Mouse (Mus musculus) CH12.LX (cell line): Measurements from ENCODE around the gene Saa4. TPM values are rescaled to one million over a fixed set of nuclear protein-coding genes. Genes with fewer than 3 reads are reported as not detected.

Experiments
- DNase-seq: peaks from one replicate; pipeline ENCODE4 v3.0.0-alpha.2; 2013; ENCODE audit errors: extremely low read depth
- H3K27ac ChIP-seq: 2 replicates; pipeline ENCODE4 v1.5.1; 2012; ENCODE audit warnings: low read depth, mild to moderate bottlenecking, control low read depth, moderate library complexity; ENCODE audit not compliant: insufficient read depth
- H3K27me3 ChIP-seq: replicated peaks from 2 replicates; pipeline ENCODE3; 2012; ENCODE audit warnings: inconsistent platforms
- H3K36me3 ChIP-seq, 2 experiments: replicated peaks in 1 of 2; 2 replicates each; pipeline versions ENCODE3 to v1.6.1; 2012; ENCODE audit warnings: inconsistent platforms in 1 of 2, low read length in 1 of 2, mild to moderate bottlenecking in 1 of 2, mixed read lengths in 1 of 2, moderate library complexity in 1 of 2; ENCODE audit not compliant: control insufficient read depth in 1 of 2, insufficient read depth in 1 of 2
- H3K4me1 ChIP-seq, 2 experiments: 2 replicates each; pipeline ENCODE4 v1.6.1; 2012; ENCODE audit warnings: inconsistent platforms in 1 of 2, moderate library complexity in 1 of 2; ENCODE audit not compliant: insufficient read depth in 2 of 2, control insufficient read depth in 1 of 2
- H3K4me2 ChIP-seq: 2 replicates; pipeline ENCODE4 v1.6.1; 2012; ENCODE audit warnings: low read depth, mild to moderate bottlenecking, control low read depth; ENCODE audit not compliant: poor library complexity, insufficient read depth, severe bottlenecking
- H3K4me3 ChIP-seq, 3 experiments: fragments of 150-350 bp in 1 of 3; sonication (generic) in 1 of 3; replicated peaks in 1 of 3; 2 replicates each; pipeline versions ENCODE3 to v1.5.1; 2011 to 2012; ENCODE audit warnings: low read depth in 2 of 3, low read length in 2 of 3, mild to moderate bottlenecking in 2 of 3, moderate library complexity in 2 of 3, control low read depth in 1 of 3, improper control_type of control experiment in 1 of 3, inconsistent platforms in 1 of 3, mixed read lengths in 1 of 3; ENCODE audit not compliant: poor library complexity in 1 of 3
- H3K79me2 ChIP-seq: replicated peaks from 2 replicates; pipeline ENCODE4 v1.6.1; 2012; ENCODE audit warnings: mild to moderate bottlenecking, moderate library complexity; ENCODE audit not compliant: control insufficient read depth, poor library complexity, insufficient read depth, severe bottlenecking; ENCODE audit errors: extremely low read depth
- H3K9ac ChIP-seq: 2 replicates; pipeline ENCODE4 v1.6.1; 2012; ENCODE audit warnings: low read depth, mild to moderate bottlenecking, control low read depth, moderate library complexity; ENCODE audit not compliant: insufficient read depth
- H3K9me3 ChIP-seq: replicated peaks from 2 replicates; pipeline ENCODE3; 2012; ENCODE audit warnings: low read length, inconsistent platforms, mixed read lengths
- ELF1 ChIP-seq: IDR thresholded peaks from 2 replicates; pipeline ENCODE4 v1.6.1; 2014; ENCODE audit warnings: low read depth, mild to moderate bottlenecking, inconsistent platforms, low read length, improper control_type of control experiment
- ETS1 ChIP-seq: conservative IDR thresholded peaks from 2 replicates; pipeline ENCODE4 v1.6.1; 2012; ENCODE audit warnings: low read depth, mild to moderate bottlenecking, inconsistent platforms, low read length, improper control_type of control experiment, moderate library complexity
- IRF4 ChIP-seq: IDR thresholded peaks from 2 replicates; pipeline ENCODE4 v1.6.1; 2014; ENCODE audit warnings: low read depth, mild to moderate bottlenecking, inconsistent platforms, low read length, improper control_type of control experiment
- TCF12 ChIP-seq: IDR thresholded peaks from 2 replicates; pipeline ENCODE4 v1.6.1; 2014; ENCODE audit warnings: low read depth, mild to moderate bottlenecking, inconsistent platforms, low read length, improper control_type of control experiment
- ZC3H11A ChIP-seq: IDR thresholded peaks from 2 replicates; pipeline ENCODE4 v1.6.1; 2012; ENCODE audit warnings: low read depth, mild to moderate bottlenecking, inconsistent platforms, low read length, improper control_type of control experiment
- dilution Hi-C: fragments of 300-500 bp; cut with MboI; formaldehyde crosslinking; loops from 2 replicates; pipeline ENCODE4 v1.14.3; 2020; ENCODE audit warnings: low sequenced_read_pairs; ENCODE audit not compliant: extremely low pct_unique_long_range_greater_than_20kb, extremely low pct_ligation_motif_present
- in situ Hi-C: fragments of 300-500 bp; cut with MboI; formaldehyde crosslinking; loops from 3 replicates; pipeline ENCODE4 v1.14.3; 2019; ENCODE audit warnings: low sequenced_read_pairs, low pct_ligation_motif_present, low pct_unique_long_range_greater_than_20kb, mixed read lengths
- polyA plus RNA-seq: library from polyadenylated mRNA; unstranded; fragments of >175 nt; gene quantifications from 2 replicates; pipeline ENCODE4 v1.2.1, GENCODE M21; 2012; ENCODE audit warnings: low read depth; ENCODE audit not compliant: insufficient read length
- total RNA-seq, 2 experiments: library from RNA; depleted of rRNA; stranded (reverse); fragments of 300-350 nt in 1 of 2; fragments of >200 nt in 1 of 2; gene quantifications; 2 replicates each; pipeline ENCODE4 v1.2.3; 2012 to 2014

Gene Saa4
- total and polyA plus RNA-seq, 3 experiments = not detected

DNA sequence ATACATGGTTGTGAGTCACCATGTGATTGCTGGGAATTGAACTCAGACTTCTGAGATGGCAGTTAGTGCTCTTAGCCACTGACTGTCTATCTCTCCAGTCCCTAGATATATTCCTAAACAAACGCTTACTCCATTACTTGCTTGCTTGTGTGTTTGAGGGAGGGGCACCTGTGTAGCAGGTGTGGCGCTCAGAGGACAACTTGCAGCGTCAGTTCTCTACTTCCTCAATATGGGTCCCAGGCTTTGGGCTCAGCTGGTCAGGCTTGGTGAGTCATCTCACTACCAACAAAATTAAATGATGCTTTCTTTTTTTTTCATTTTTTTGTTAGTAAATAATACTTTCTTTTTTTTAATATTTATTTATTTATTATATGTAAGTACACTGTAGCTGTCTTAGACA is 54.0 kb downstream of the Saa4 start:
- in situ Hi-C loops = no loop called here
- Histone ChIP-seq H3K9me3 (no peaks in the 10 kb centered on the region), H3K9ac (no peak overlapping the region), H3K27ac (no peak overlapping the region), H3K36me3 (no peaks in the 10 kb centered on the region), H3K4me2 (no peak overlapping the region), H3K79me2 (no peaks in the 10 kb centered on the region), H3K4me3 (no peak overlapping the region), H3K4me1 (peaks cover 4 to 48% of the 10 kb centered on the region in 2 experiments), H3K27me3 (no peaks in the 10 kb centered on the region)
- dilution Hi-C loops = no loop called here
- peak; percentile 34; the same call in 1 of the 2 replicates for TF ChIP-seq TCF12
- peak; percentile 16; the same call in 1 of the 2 replicates for TF ChIP-seq IRF4
- no peak for TF ChIP-seq ELF1
- peak; percentile 46; the same call in 1 of the 2 replicates for TF ChIP-seq ETS1
- TF ChIP-seq ZC3H11A = no peak
- DNase-seq = no peak

Other genes starting within 250 kb of the Saa4 start
- 13.8 and 14.1 TPM in 2 replicates for gene Sergef, start 92.8 kb downstream of the Saa4 start, total RNA-seq (2012; rRNA removed)
- gene Sergef, start 92.8 kb downstream of the Saa4 start, total RNA-seq (2014; rRNA removed) = 13.0 and 16.3 TPM in 2 replicates
- gene Sergef, start 92.8 kb downstream of the Saa4 start, polyA plus RNA-seq = 17.9 and 18.0 TPM in 2 replicates
- 0.13 and 0.17 TPM in 2 replicates for gene Tph1, start 60.1 kb downstream of the Saa4 start, total RNA-seq (2012; rRNA removed)
- not detected in 2 replicates for gene Tph1, start 60.1 kb downstream of the Saa4 start, total RNA-seq (2014; rRNA removed)
- 0.22 TPM in 1 of 2 replicates, not detected in the other for gene Tph1, start 60.1 kb downstream of the Saa4 start, polyA plus RNA-seq
- 15.1 and 16.6 TPM in 2 replicates for gene Saal1, start 21.9 kb downstream of the Saa4 start, total RNA-seq (2012; rRNA removed)
- 14.7 and 15.2 TPM in 2 replicates for gene Saal1, start 21.9 kb downstream of the Saa4 start, total RNA-seq (2014; rRNA removed)
- gene Saal1, start 21.9 kb downstream of the Saa4 start, polyA plus RNA-seq = 24.5 and 27.6 TPM in 2 replicates
- not detected in 2 replicates for gene Saa3, start 16.9 kb downstream of the Saa4 start, total RNA-seq (2012; rRNA removed)
- 0.59 TPM in 1 of 2 replicates, not detected in the other for gene Saa3, start 16.9 kb downstream of the Saa4 start, total RNA-seq (2014; rRNA removed)
- gene Saa3, start 16.9 kb downstream of the Saa4 start, polyA plus RNA-seq = not detected in 2 replicates
- gene Saa1, start 10.4 kb upstream of the Saa4 start, total RNA-seq (2012; rRNA removed) = not detected in 2 replicates
- gene Saa1, start 10.4 kb upstream of the Saa4 start, total RNA-seq (2014; rRNA removed) = not detected in 2 replicates
- not detected in 2 replicates for gene Saa1, start 10.4 kb upstream of the Saa4 start, polyA plus RNA-seq
- not detected in 2 replicates for gene Saa2, start 19.2 kb upstream of the Saa4 start, total RNA-seq (2012; rRNA removed)
- gene Saa2, start 19.2 kb upstream of the Saa4 start, total RNA-seq (2014; rRNA removed) = not detected in 2 replicates
- gene Saa2, start 19.2 kb upstream of the Saa4 start, polyA plus RNA-seq = not detected in 2 replicates
- gene Hps5, start 63.5 kb upstream of the Saa4 start, total RNA-seq (2012; rRNA removed) = 21.9 and 26.0 TPM in 2 replicates
- gene Hps5, start 63.5 kb upstream of the Saa4 start, total RNA-seq (2014; rRNA removed) = 17.8 and 20.3 TPM in 2 replicates
- gene Hps5, start 63.5 kb upstream of the Saa4 start, polyA plus RNA-seq = 17.2 and 20.8 TPM in 2 replicates
- gene Gtf2h1, start 63.5 kb upstream of the Saa4 start, total RNA-seq (2012; rRNA removed) = 79.2 and 103 TPM in 2 replicates
- 161 and 198 TPM in 2 replicates for gene Gtf2h1, start 63.5 kb upstream of the Saa4 start, total RNA-seq (2014; rRNA removed)
- 164 and 172 TPM in 2 replicates for gene Gtf2h1, start 63.5 kb upstream of the Saa4 start, polyA plus RNA-seq
- 702 and 970 TPM in 2 replicates for gene Ldha, start 108.9 kb upstream of the Saa4 start, total RNA-seq (2012; rRNA removed)
- gene Ldha, start 108.9 kb upstream of the Saa4 start, total RNA-seq (2014; rRNA removed) = 1,007 and 1,199 TPM in 2 replicates
- 1,412 and 1,555 TPM in 2 replicates for gene Ldha, start 108.9 kb upstream of the Saa4 start, polyA plus RNA-seq
- not detected in 2 replicates for gene Ldhc, start 128.6 kb upstream of the Saa4 start, total RNA-seq (2012; rRNA removed)
- gene Ldhc, start 128.6 kb upstream of the Saa4 start, total RNA-seq (2014; rRNA removed) = not detected in 2 replicates
- gene Ldhc, start 128.6 kb upstream of the Saa4 start, polyA plus RNA-seq = not detected in 2 replicates
- 19.8 and 23.8 TPM in 2 replicates for gene Tsg101, start 187.4 kb upstream of the Saa4 start, total RNA-seq (2012; rRNA removed)
- 46.0 and 49.9 TPM in 2 replicates for gene Tsg101, start 187.4 kb upstream of the Saa4 start, total RNA-seq (2014; rRNA removed)
- 84.1 and 93.5 TPM in 2 replicates for gene Tsg101, start 187.4 kb upstream of the Saa4 start, polyA plus RNA-seq
- gene Uevld, start 225.9 kb upstream of the Saa4 start, total RNA-seq (2012; rRNA removed) = 2.6 and 2.9 TPM in 2 replicates
- gene Uevld, start 225.9 kb upstream of the Saa4 start, total RNA-seq (2014; rRNA removed) = 4.6 and 5.2 TPM in 2 replicates
- 5.5 and 6.6 TPM in 2 replicates for gene Uevld, start 225.9 kb upstream of the Saa4 start, polyA plus RNA-seq